Mouse (Mus musculus) C2C12 (cell line): Measurements from ENCODE around the gene Cisd3.

Source experiments
- CTCF ChIP-seq: IDR thresholded peaks from one replicate; pipeline ENCODE4 v1.5.1; 2011; ENCODE audit not compliant: control insufficient read depth, insufficient read depth, insufficient read length
- FOSL1 ChIP-seq: IDR thresholded peaks from one replicate; pipeline ENCODE4 v1.8.0; 2011; ENCODE audit warnings: mild to moderate bottlenecking, low read length; ENCODE audit not compliant: poor library complexity, insufficient read depth, severe bottlenecking
- MYOG ChIP-seq: IDR thresholded peaks from one replicate; pipeline ENCODE4 v1.6.1; 2011; ENCODE audit not compliant: control insufficient read depth, insufficient read length; ENCODE audit errors: extremely low read depth
- USF1 ChIP-seq: IDR thresholded peaks from one replicate; pipeline ENCODE4 v1.6.1; 2011; ENCODE audit warnings: low read depth, mild to moderate bottlenecking, control low read depth, moderate library complexity

- peak; percentile 92 for TF ChIP-seq CTCF
- TF ChIP-seq FOSL1 = no peak
- no peak for TF ChIP-seq USF1
- TF ChIP-seq MYOG = no peak
These were observed 4.2 kb downstream of the Cisd3 start for GRCm38 (mm10) chr11:97689861-97690260.
